Mouse (Mus musculus): ENCODE data around the gene Arhgef25.

- no peak for TF ChIP-seq POLR2A (IDR thresholded peaks at IDR 0.05; ENCODE audit: low read depth, low read length)
- no peak for TF ChIP-seq CTCF (IDR thresholded peaks at IDR 0.05; ENCODE audit: extremely low read depth, insufficient read depth, insufficient read length, insufficient replicate concordance)
These were observed 36.6 kb downstream of the Arhgef25 start for GRCm38 (mm10) chr10:127153323-127153722.

Data from spleen, adult 2 months (tissue).